Mouse (Mus musculus): ENCODE measurements at regions not wholly inside any gene's neighbourhood (a gene's known extent, or its start where the extent isn't known, plus 50 kb on each side); places are given as distances from the start of the nearest gene placed in this dataset.

GRCm38 (mm10) chr6:16064691-16065090, 344.2 kb downstream of the Mdfic start:
- H3K4me2 ChIP-seq (ENCODE audit: low read depth, low read length): no peak overlapping the region

GRCm38 (mm10) chr6:16065121-16065520, 344.7 kb downstream of the Mdfic start:
- no peaks in the 10 kb centered on the region for H3K36me3 ChIP-seq (ENCODE audit: control insufficient read depth, insufficient read depth, low read length)
- WGBS: 74% methylated on average over 5 of the region's 5 CpGs
- no peaks in the 10 kb centered on the region for H3K9me3 ChIP-seq (replicated peaks; ENCODE audit: control insufficient read depth, low read length)
- H3K4me1 ChIP-seq (ENCODE audit: control insufficient read depth, insufficient read depth, low read length): no peaks in the 10 kb centered on the region
- no peak overlapping the region for H3K27ac ChIP-seq (ENCODE audit: low read length)
- H3K9ac ChIP-seq (ENCODE audit: low read length): no peak overlapping the region
- no peak for ATAC-seq (ENCODE audit: insufficient read depth, low FRiP score)
- no peak overlapping the region for H3K4me2 ChIP-seq (ENCODE audit: low read depth, low read length)
- H3K27me3 ChIP-seq (ENCODE audit: control insufficient read depth, insufficient read depth, low read length): no peaks in the 10 kb centered on the region
- H3K4me3 ChIP-seq (replicated peaks; ENCODE audit: low read length): no peak overlapping the region

More at GRCm38 (mm10) chr6:16064691-16065090, 344.2 kb downstream of the Mdfic start:
- Histone ChIP-seq H3K4me3 (replicated peaks; ENCODE audit: low read length) (no peak overlapping the region), H3K36me3 (ENCODE audit: control insufficient read depth, insufficient read depth, low read length) (no peaks in the 10 kb centered on the region), H3K4me1 (ENCODE audit: control insufficient read depth, insufficient read depth, low read length) (no peaks in the 10 kb centered on the region), H3K27me3 (ENCODE audit: control insufficient read depth, insufficient read depth, low read length) (no peaks in the 10 kb centered on the region), H3K27ac (ENCODE audit: low read length) (no peak overlapping the region), H3K9ac (ENCODE audit: low read length) (no peak overlapping the region), H3K9me3 (replicated peaks; ENCODE audit: control insufficient read depth, low read length) (no peaks in the 10 kb centered on the region)
- 85% methylated on average over 8 of the region's 8 CpGs for WGBS
- ATAC-seq (ENCODE audit: insufficient read depth, low FRiP score): no peak

GRCm38 (mm10) chr6:16076266-16076665, 355.8 kb downstream of the Mdfic start:
- no peak overlapping the region for H3K4me3 ChIP-seq (replicated peaks; ENCODE audit: low read length)
- no peak overlapping the region for H3K9ac ChIP-seq (ENCODE audit: low read length)
- no peaks in the 10 kb centered on the region for H3K4me1 ChIP-seq (ENCODE audit: control insufficient read depth, insufficient read depth, low read length)
- no peak overlapping the region for H3K27ac ChIP-seq (ENCODE audit: low read length)
- no peaks in the 10 kb centered on the region for H3K36me3 ChIP-seq (ENCODE audit: control insufficient read depth, insufficient read depth, low read length)
- ATAC-seq (ENCODE audit: insufficient read depth, low FRiP score): no peak
- H3K9me3 ChIP-seq (replicated peaks; ENCODE audit: control insufficient read depth, low read length): no peaks in the 10 kb centered on the region
- no peak overlapping the region for H3K4me2 ChIP-seq (ENCODE audit: low read depth, low read length)
- H3K27me3 ChIP-seq (ENCODE audit: control insufficient read depth, insufficient read depth, low read length): no peaks in the 10 kb centered on the region
- 85% methylated on average over 2 of the region's 2 CpGs for WGBS

- no peaks in the 10 kb centered on the region for H3K36me3 ChIP-seq (ENCODE audit: control insufficient read depth, insufficient read depth, low read length)
- 66% methylated on average over 4 of the region's 4 CpGs for WGBS
- ATAC-seq (ENCODE audit: insufficient read depth, low FRiP score): no peak
- H3K27me3 ChIP-seq (ENCODE audit: control insufficient read depth, insufficient read depth, low read length): no peaks in the 10 kb centered on the region
- H3K9ac ChIP-seq (ENCODE audit: low read length): no peak overlapping the region
- no peak overlapping the region for H3K4me2 ChIP-seq (ENCODE audit: low read depth, low read length)
- no peaks in the 10 kb centered on the region for H3K4me1 ChIP-seq (ENCODE audit: control insufficient read depth, insufficient read depth, low read length)
- H3K4me3 ChIP-seq (replicated peaks; ENCODE audit: low read length): no peak overlapping the region
- H3K9me3 ChIP-seq (replicated peaks; ENCODE audit: control insufficient read depth, low read length): no peaks in the 10 kb centered on the region
- no peak overlapping the region for H3K27ac ChIP-seq (ENCODE audit: low read length)
Observed at GRCm38 (mm10) chr6:16077195-16077810, 356.8 kb downstream of the Mdfic start.

DNA sequence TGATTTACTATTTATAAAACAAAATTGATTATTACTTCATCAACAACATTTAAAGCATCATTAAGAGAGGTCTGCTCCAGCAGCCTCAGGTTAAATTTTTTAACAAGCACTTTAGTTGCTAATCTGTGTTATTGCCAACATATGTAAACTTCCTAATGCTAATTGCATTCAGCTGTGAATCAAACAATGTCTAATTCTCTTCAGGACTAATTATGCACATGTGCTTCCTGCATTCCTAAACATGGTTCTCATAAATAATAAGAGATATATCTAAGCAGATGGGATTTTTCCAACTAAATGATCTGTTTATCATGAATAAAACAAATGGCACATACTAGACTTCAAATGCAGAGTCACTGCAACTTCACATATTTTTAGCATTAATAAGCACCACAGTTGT, 357.5 kb downstream of the Mdfic start:
- no peak overlapping the region for H3K4me2 ChIP-seq (ENCODE audit: low read depth, low read length)
- H3K4me3 ChIP-seq (replicated peaks; ENCODE audit: low read length): no peak overlapping the region
- H3K9me3 ChIP-seq (replicated peaks; ENCODE audit: control insufficient read depth, low read length): no peaks in the 10 kb centered on the region
- no peaks in the 10 kb centered on the region for H3K27me3 ChIP-seq (ENCODE audit: control insufficient read depth, insufficient read depth, low read length)
- ATAC-seq (ENCODE audit: insufficient read depth, low FRiP score): no peak
- H3K27ac ChIP-seq (ENCODE audit: low read length): no peak overlapping the region
- no peaks in the 10 kb centered on the region for H3K36me3 ChIP-seq (ENCODE audit: control insufficient read depth, insufficient read depth, low read length)
- no peaks in the 10 kb centered on the region for H3K4me1 ChIP-seq (ENCODE audit: control insufficient read depth, insufficient read depth, low read length)
- H3K9ac ChIP-seq (ENCODE audit: low read length): no peak overlapping the region

- 79% methylated on average over 7 of the region's 7 CpGs for WGBS
- H3K9me3 ChIP-seq (replicated peaks; ENCODE audit: control insufficient read depth, low read length): no peaks in the 10 kb centered on the region
- ATAC-seq (ENCODE audit: insufficient read depth, low FRiP score): no peak
Observed at GRCm38 (mm10) chr6:16086952-16087537, 366.6 kb downstream of the Mdfic start.

GRCm38 (mm10) chr6:16098761-16099160, 378.3 kb downstream of the Mdfic start:
- no peak for ATAC-seq (ENCODE audit: insufficient read depth, low FRiP score)
- H3K4me1 ChIP-seq (ENCODE audit: control insufficient read depth, insufficient read depth, low read length): no peaks in the 10 kb centered on the region
- no peaks in the 10 kb centered on the region for H3K27me3 ChIP-seq (ENCODE audit: control insufficient read depth, insufficient read depth, low read length)
- H3K9me3 ChIP-seq (replicated peaks; ENCODE audit: control insufficient read depth, low read length): no peaks in the 10 kb centered on the region
- no peaks in the 10 kb centered on the region for H3K36me3 ChIP-seq (ENCODE audit: control insufficient read depth, insufficient read depth, low read length)
- H3K4me2 ChIP-seq (ENCODE audit: low read depth, low read length): no peak overlapping the region
- no peak overlapping the region for H3K9ac ChIP-seq (ENCODE audit: low read length)
- H3K4me3 ChIP-seq (replicated peaks; ENCODE audit: low read length): no peak overlapping the region
- H3K27ac ChIP-seq (ENCODE audit: low read length): no peak overlapping the region

More at GRCm38 (mm10) chr6:16086952-16087537, 366.6 kb downstream of the Mdfic start:
- no peaks in the 10 kb centered on the region for H3K27me3 ChIP-seq (ENCODE audit: control insufficient read depth, insufficient read depth, low read length)
- no peak overlapping the region for H3K4me3 ChIP-seq (replicated peaks; ENCODE audit: low read length)
- no peak overlapping the region for H3K4me2 ChIP-seq (ENCODE audit: low read depth, low read length)
- H3K27ac ChIP-seq (ENCODE audit: low read length): no peak overlapping the region
- H3K4me1 ChIP-seq (ENCODE audit: control insufficient read depth, insufficient read depth, low read length): no peaks in the 10 kb centered on the region
- no peaks in the 10 kb centered on the region for H3K36me3 ChIP-seq (ENCODE audit: control insufficient read depth, insufficient read depth, low read length)
- no peak overlapping the region for H3K9ac ChIP-seq (ENCODE audit: low read length)

GRCm38 (mm10) chr6:16141009-16141408, 420.5 kb downstream of the Mdfic start:
- no peak overlapping the region for H3K27ac ChIP-seq (ENCODE audit: low read length)
- H3K4me1 ChIP-seq (ENCODE audit: control insufficient read depth, insufficient read depth, low read length): no peaks in the 10 kb centered on the region
- H3K27me3 ChIP-seq (ENCODE audit: control insufficient read depth, insufficient read depth, low read length): no peaks in the 10 kb centered on the region
- H3K4me2 ChIP-seq (ENCODE audit: low read depth, low read length): no peak overlapping the region
- 74% methylated on average over 3 of the region's 3 CpGs for WGBS
- no peak overlapping the region for H3K9ac ChIP-seq (ENCODE audit: low read length)
- ATAC-seq (ENCODE audit: insufficient read depth, low FRiP score): no peak
- H3K36me3 ChIP-seq (ENCODE audit: control insufficient read depth, insufficient read depth, low read length): no peaks in the 10 kb centered on the region
- H3K4me3 ChIP-seq (replicated peaks; ENCODE audit: low read length): no peak overlapping the region
- no peaks in the 10 kb centered on the region for H3K9me3 ChIP-seq (replicated peaks; ENCODE audit: control insufficient read depth, low read length)

DNA sequence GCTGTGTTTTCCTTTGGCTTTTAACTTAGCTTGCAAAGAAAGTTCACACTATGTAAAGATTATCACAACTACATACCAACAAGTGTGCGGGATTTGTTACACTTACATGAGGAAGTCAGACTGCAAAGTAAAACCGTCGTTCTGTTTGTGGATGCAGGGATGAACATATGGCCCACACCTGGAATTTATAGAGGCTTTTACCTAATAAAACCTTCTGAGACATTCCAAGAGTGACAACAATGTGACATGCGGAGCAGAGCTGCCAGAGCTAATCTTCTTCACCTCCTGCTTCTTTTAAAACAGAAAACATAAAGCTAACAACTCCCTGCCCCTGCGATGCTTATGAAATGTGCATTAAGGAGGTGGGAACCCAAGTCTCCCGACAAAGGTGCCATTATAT, 424.1 kb downstream of the Mdfic start:
- Histone ChIP-seq H3K4me2 (ENCODE audit: low read depth, low read length) (no peak overlapping the region), H3K4me1 (ENCODE audit: control insufficient read depth, insufficient read depth, low read length) (no peaks in the 10 kb centered on the region), H3K27me3 (ENCODE audit: control insufficient read depth, insufficient read depth, low read length) (no peaks in the 10 kb centered on the region), H3K27ac (ENCODE audit: low read length) (no peak overlapping the region), H3K36me3 (ENCODE audit: control insufficient read depth, insufficient read depth, low read length) (no peaks in the 10 kb centered on the region), H3K4me3 (replicated peaks; ENCODE audit: low read length) (no peak overlapping the region), H3K9me3 (replicated peaks; ENCODE audit: control insufficient read depth, low read length) (no peaks in the 10 kb centered on the region), H3K9ac (ENCODE audit: low read length) (no peak overlapping the region)
- 45% methylated on average over 6 of the region's 6 CpGs for WGBS
- ATAC-seq (ENCODE audit: insufficient read depth, low FRiP score): no peak

Measured in stomach, embryonic 16.5 days (tissue).